Mouse (Mus musculus) CH12.LX (cell line): ENCODE results near the gene Sele. TPM values are rescaled to one million over a fixed set of nuclear protein-coding genes. Genes with fewer than 3 reads are reported as not detected.

Source experiments
- DNase-seq: peaks from one replicate; pipeline ENCODE4 v3.0.0-alpha.2; 2013; ENCODE audit errors: extremely low read depth
- H3K27ac ChIP-seq: 2 replicates; pipeline ENCODE4 v1.5.1; 2012; ENCODE audit warnings: low read depth, mild to moderate bottlenecking, control low read depth, moderate library complexity; ENCODE audit not compliant: insufficient read depth
- H3K27me3 ChIP-seq: replicated peaks from 2 replicates; pipeline ENCODE3; 2012; ENCODE audit warnings: inconsistent platforms
- H3K36me3 ChIP-seq, 2 experiments: replicated peaks in 1 of 2; 2 replicates each; pipeline versions ENCODE3 to v1.6.1; 2012; ENCODE audit warnings: inconsistent platforms in 1 of 2, low read length in 1 of 2, mild to moderate bottlenecking in 1 of 2, mixed read lengths in 1 of 2, moderate library complexity in 1 of 2; ENCODE audit not compliant: control insufficient read depth in 1 of 2, insufficient read depth in 1 of 2
- H3K4me1 ChIP-seq, 2 experiments: 2 replicates each; pipeline ENCODE4 v1.6.1; 2012; ENCODE audit warnings: inconsistent platforms in 1 of 2, moderate library complexity in 1 of 2; ENCODE audit not compliant: insufficient read depth in 2 of 2, control insufficient read depth in 1 of 2
- H3K4me2 ChIP-seq: 2 replicates; pipeline ENCODE4 v1.6.1; 2012; ENCODE audit warnings: low read depth, mild to moderate bottlenecking, control low read depth; ENCODE audit not compliant: poor library complexity, insufficient read depth, severe bottlenecking
- H3K4me3 ChIP-seq, 3 experiments: fragments of 150-350 bp in 1 of 3; sonication (generic) in 1 of 3; replicated peaks in 1 of 3; 2 replicates each; pipeline versions ENCODE3 to v1.5.1; 2011 to 2012; ENCODE audit warnings: low read depth in 2 of 3, low read length in 2 of 3, mild to moderate bottlenecking in 2 of 3, moderate library complexity in 2 of 3, control low read depth in 1 of 3, improper control_type of control experiment in 1 of 3, inconsistent platforms in 1 of 3, mixed read lengths in 1 of 3; ENCODE audit not compliant: poor library complexity in 1 of 3
- H3K79me2 ChIP-seq: replicated peaks from 2 replicates; pipeline ENCODE4 v1.6.1; 2012; ENCODE audit warnings: mild to moderate bottlenecking, moderate library complexity; ENCODE audit not compliant: control insufficient read depth, poor library complexity, insufficient read depth, severe bottlenecking; ENCODE audit errors: extremely low read depth
- H3K9ac ChIP-seq: 2 replicates; pipeline ENCODE4 v1.6.1; 2012; ENCODE audit warnings: low read depth, mild to moderate bottlenecking, control low read depth, moderate library complexity; ENCODE audit not compliant: insufficient read depth
- H3K9me3 ChIP-seq: replicated peaks from 2 replicates; pipeline ENCODE3; 2012; ENCODE audit warnings: low read length, inconsistent platforms, mixed read lengths
- CHD2 ChIP-seq: IDR thresholded peaks from 2 replicates; pipeline ENCODE4 v1.6.1; 2011; ENCODE audit warnings: low read length, improper control_type of control experiment
- E2F4 ChIP-seq: IDR thresholded peaks from 2 replicates; pipeline ENCODE4 v1.6.1; 2011; ENCODE audit warnings: low read depth, low read length, improper control_type of control experiment; ENCODE audit not compliant: insufficient replicate concordance
- ELF1 ChIP-seq: IDR thresholded peaks from 2 replicates; pipeline ENCODE4 v1.6.1; 2014; ENCODE audit warnings: low read depth, mild to moderate bottlenecking, inconsistent platforms, low read length, improper control_type of control experiment
- ETS1 ChIP-seq: conservative IDR thresholded peaks from 2 replicates; pipeline ENCODE4 v1.6.1; 2012; ENCODE audit warnings: low read depth, mild to moderate bottlenecking, inconsistent platforms, low read length, improper control_type of control experiment, moderate library complexity
- HCFC1 ChIP-seq: IDR thresholded peaks from 2 replicates; pipeline ENCODE4 v1.6.1; 2012; ENCODE audit warnings: low read depth, mild to moderate bottlenecking, inconsistent platforms, low read length, improper control_type of control experiment
- IRF4 ChIP-seq: IDR thresholded peaks from 2 replicates; pipeline ENCODE4 v1.6.1; 2014; ENCODE audit warnings: low read depth, mild to moderate bottlenecking, inconsistent platforms, low read length, improper control_type of control experiment
- JUN ChIP-seq: IDR thresholded peaks from 2 replicates; pipeline ENCODE4 v1.6.1; 2011; ENCODE audit warnings: low read depth, mild to moderate bottlenecking, low read length, improper control_type of control experiment, moderate library complexity; ENCODE audit not compliant: insufficient read depth
- JUND ChIP-seq: conservative IDR thresholded peaks from 2 replicates; pipeline ENCODE4 v1.6.1; 2011; ENCODE audit warnings: low read depth, low read length, improper control_type of control experiment
- KAT2A ChIP-seq: IDR thresholded peaks from 2 replicates; pipeline ENCODE4 v1.6.1; 2012; ENCODE audit warnings: low read length, improper control_type of control experiment, inconsistent platforms; ENCODE audit not compliant: insufficient replicate concordance
- MAFK ChIP-seq: IDR thresholded peaks from 2 replicates; pipeline ENCODE4 v1.6.1; 2011; ENCODE audit warnings: low read length, improper control_type of control experiment; ENCODE audit not compliant: insufficient replicate concordance
- MAX ChIP-seq: IDR thresholded peaks from 2 replicates; pipeline ENCODE4 v1.6.1; 2011; ENCODE audit warnings: low read length, improper control_type of control experiment
- MEF2A ChIP-seq: IDR thresholded peaks from 2 replicates; pipeline ENCODE4 v1.6.1; 2014; ENCODE audit warnings: low read depth, mild to moderate bottlenecking, inconsistent platforms, low read length, improper control_type of control experiment, borderline replicate concordance
- MXI1 ChIP-seq: IDR thresholded peaks from 2 replicates; pipeline ENCODE4 v1.6.1; 2011; ENCODE audit warnings: mild to moderate bottlenecking, low read depth, low read length, improper control_type of control experiment
- MYC ChIP-seq: IDR thresholded peaks from 2 replicates; pipeline ENCODE4 v1.6.1; 2011; ENCODE audit warnings: low read depth, mild to moderate bottlenecking, improper control_type of control experiment, low read length
- NELFE ChIP-seq: IDR thresholded peaks from 2 replicates; pipeline ENCODE4 v1.6.1; 2011; ENCODE audit warnings: low read depth, low read length, improper control_type of control experiment
- PAX5 ChIP-seq: IDR thresholded peaks from 2 replicates; pipeline ENCODE4 v1.6.1; 2012; ENCODE audit warnings: low read length, inconsistent platforms, mixed read lengths
- POLR2A ChIP-seq: IDR thresholded peaks from 2 replicates; pipeline ENCODE4 v1.6.1; 2011; ENCODE audit warnings: low read depth, mild to moderate bottlenecking, improper control_type of control experiment, low read length
- POLR2AphosphoS2 ChIP-seq: IDR thresholded peaks from 2 replicates; pipeline ENCODE4 v1.6.1; 2011; ENCODE audit warnings: low read depth, low read length, improper control_type of control experiment
- RCOR1 ChIP-seq: conservative IDR thresholded peaks from 2 replicates; pipeline ENCODE4 v1.6.1; 2012; ENCODE audit warnings: low read depth, mild to moderate bottlenecking, inconsistent platforms, low read length, improper control_type of control experiment
- UBTF ChIP-seq: IDR thresholded peaks from 2 replicates; pipeline ENCODE4 v1.6.1; 2012; ENCODE audit warnings: low read depth, mild to moderate bottlenecking, inconsistent platforms, low read length, improper control_type of control experiment, moderate library complexity
- ZKSCAN1 ChIP-seq: IDR thresholded peaks from 2 replicates; pipeline ENCODE4 v1.6.1; 2012; ENCODE audit warnings: low read depth, inconsistent platforms, low read length, improper control_type of control experiment, borderline replicate concordance
- dilution Hi-C: fragments of 300-500 bp; cut with MboI; formaldehyde crosslinking; loops from 2 replicates; pipeline ENCODE4 v1.14.3; 2020; ENCODE audit warnings: low sequenced_read_pairs; ENCODE audit not compliant: extremely low pct_unique_long_range_greater_than_20kb, extremely low pct_ligation_motif_present
- in situ Hi-C: fragments of 300-500 bp; cut with MboI; formaldehyde crosslinking; loops from 3 replicates; pipeline ENCODE4 v1.14.3; 2019; ENCODE audit warnings: low sequenced_read_pairs, low pct_ligation_motif_present, low pct_unique_long_range_greater_than_20kb, mixed read lengths
- polyA plus RNA-seq: library from polyadenylated mRNA; unstranded; fragments of >175 nt; gene quantifications from 2 replicates; pipeline ENCODE4 v1.2.1, GENCODE M21; 2012; ENCODE audit warnings: low read depth; ENCODE audit not compliant: insufficient read length
- total RNA-seq, 2 experiments: library from RNA; depleted of rRNA; stranded (reverse); fragments of 300-350 nt in 1 of 2; fragments of >200 nt in 1 of 2; gene quantifications; 2 replicates each; pipeline ENCODE4 v1.2.3; 2012 to 2014

The Sele gene
- total and polyA plus RNA-seq, 3 experiments = not detected

GRCm38 (mm10) chr1:164073803-164074202 lies 25.8 kb downstream of the Sele start:
- Histone ChIP-seq H3K9ac (no peak overlapping the region), H3K79me2 (no peaks in the 10 kb centered on the region), H3K4me1 (peaks cover 0 to 78% of the 10 kb centered on the region in 2 experiments; a peak in 2 of 4 replicates), H3K4me2 (no peak overlapping the region), H3K9me3 (no peaks in the 10 kb centered on the region), H3K4me3 (no peak overlapping the region), H3K36me3 (no peaks in the 10 kb centered on the region), H3K27ac (no peak overlapping the region), H3K27me3 (no peaks in the 10 kb centered on the region)
- no peak for DNase-seq
- TF ChIP-seq MAFK (no peak), POLR2A (no peak), PAX5 (no peak), MAX (no peak), E2F4 (no peak), POLR2AphosphoS2 (no peak), KAT2A (no peak), CHD2 (no peak), UBTF (no peak), HCFC1 (no peak), JUN (no peak), NELFE (no peak), JUND (no peak), ETS1 (no peak), ELF1 (no peak), MYC (no peak), MEF2A (no peak)
- TF ChIP-seq, all 38 proteins: peak for 0
- in situ Hi-C loops (no loop called here), dilution Hi-C loops (no loop called here)

GRCm38 (mm10) chr1:164074606-164075140 lies 26.6 kb downstream of the Sele start:
- TF ChIP-seq MAX (no peak), JUN (no peak), IRF4 (no peak), RCOR1 (no peak), MXI1 (no peak), ZKSCAN1 (no peak)
- no peak for DNase-seq
- H3K27me3 ChIP-seq = no peaks in the 10 kb centered on the region
- no peaks in the 10 kb centered on the region for H3K79me2 ChIP-seq
- H3K4me3 ChIP-seq = no peak overlapping the region
- no peak overlapping the region for H3K27ac ChIP-seq
- H3K9me3 ChIP-seq = no peaks in the 10 kb centered on the region
- no peaks in the 10 kb centered on the region for H3K36me3 ChIP-seq
- dilution Hi-C loops (no loop called here), in situ Hi-C loops (no loop called here)
- peaks cover 0 to 86% of the 10 kb centered on the region in 2 experiments; a peak in 2 of 4 replicates for H3K4me1 ChIP-seq
- no peak overlapping the region for H3K9ac ChIP-seq
- H3K4me2 ChIP-seq = no peak overlapping the region
